Mouse (Mus musculus) MEL (cell line): Measurements from ENCODE around the gene Map2k5. TPM values are rescaled to one million over a fixed set of nuclear protein-coding genes. Genes with fewer than 3 reads are reported as not detected.

Experiments
- DNase-seq: peaks from one replicate; pipeline ENCODE4 v3.0.0; 2011; ENCODE audit warnings: low read depth, low spot score
- H3K27ac ChIP-seq: 2 replicates; pipeline ENCODE4 v1.5.1; 2012; ENCODE audit warnings: low read depth, mild to moderate bottlenecking, control low read depth, low read length, moderate library complexity; ENCODE audit not compliant: control insufficient read depth
- H3K27me3 ChIP-seq, 2 experiments: fragments of 150-350 bp in 1 of 2; sonication (generic) in 1 of 2; 2 replicates each; pipeline ENCODE4 v1.6.1; 2012; ENCODE audit warnings: low read length in 2 of 2, mild to moderate bottlenecking in 2 of 2, improper control_type of control experiment in 1 of 2, moderate library complexity in 1 of 2; ENCODE audit not compliant: insufficient read depth in 2 of 2, control insufficient read depth in 1 of 2
- H3K36me3 ChIP-seq, 2 experiments: 2 replicates each; pipeline ENCODE4 v1.6.1; 2012 to 2014; ENCODE audit warnings: low read length in 2 of 2, improper control_type of control experiment in 1 of 2, inconsistent platforms in 1 of 2, mild to moderate bottlenecking in 1 of 2; ENCODE audit not compliant: insufficient read depth in 2 of 2, control insufficient read depth in 1 of 2
- H3K4me1 ChIP-seq, 2 experiments: fragments of 150-350 bp in 1 of 2; sonication (generic) in 1 of 2; 2 replicates each; pipeline ENCODE4 v1.6.1; 2012; ENCODE audit warnings: low read length in 2 of 2, improper control_type of control experiment in 1 of 2, mild to moderate bottlenecking in 1 of 2; ENCODE audit not compliant: insufficient read depth in 2 of 2, control insufficient read depth in 1 of 2
- H3K4me3 ChIP-seq, 2 experiments: fragments of 150-350 bp in 1 of 2; sonication (generic) in 1 of 2; 2 replicates each; pipeline ENCODE4 v1.5.1; 2012; ENCODE audit warnings: low read depth in 2 of 2, low read length in 2 of 2, mild to moderate bottlenecking in 2 of 2, moderate library complexity in 2 of 2, control low read depth in 1 of 2, improper control_type of control experiment in 1 of 2; ENCODE audit not compliant: control insufficient read depth in 1 of 2, insufficient read depth in 1 of 2
- H3K79me2 ChIP-seq: 2 replicates; pipeline ENCODE4 v1.6.1; 2012; ENCODE audit warnings: mild to moderate bottlenecking, low read length, moderate library complexity; ENCODE audit not compliant: control insufficient read depth, poor library complexity, insufficient read depth
- H3K9ac ChIP-seq: 2 replicates; pipeline ENCODE4 v1.6.1; 2012; ENCODE audit warnings: low read depth, mild to moderate bottlenecking, control low read depth, low read length, moderate library complexity; ENCODE audit not compliant: control insufficient read depth, poor library complexity, severe bottlenecking
- H3K9me3 ChIP-seq: fragments of 150-350 bp; sonication (generic); replicated peaks from 2 replicates; pipeline ENCODE4 v1.6.1; 2012; ENCODE audit warnings: mild to moderate bottlenecking, low read length, improper control_type of control experiment, moderate library complexity; ENCODE audit not compliant: insufficient read depth
- BHLHE40 ChIP-seq: IDR thresholded peaks from 2 replicates; pipeline ENCODE4 v1.6.1; 2012; ENCODE audit warnings: low read depth, mild to moderate bottlenecking, inconsistent platforms, low read length, improper control_type of control experiment, borderline replicate concordance
- CHD1 ChIP-seq: IDR thresholded peaks from 2 replicates; pipeline ENCODE4 v1.6.1; 2012; ENCODE audit warnings: low read depth, mild to moderate bottlenecking, inconsistent platforms, low read length, improper control_type of control experiment
- CHD2 ChIP-seq: IDR thresholded peaks from 2 replicates; pipeline ENCODE4 v1.6.1; 2011; ENCODE audit warnings: low read length, improper control_type of control experiment
- CTCF ChIP-seq, 3 experiments: IDR thresholded peaks in 2 of 3; conservative IDR thresholded peaks in 1 of 3; 2 replicates each; pipeline ENCODE4 v1.5.1; 2011 to 2012; ENCODE audit warnings: low read length in 3 of 3, low read depth in 2 of 3, mild to moderate bottlenecking in 2 of 3, improper control_type of control experiment in 1 of 3, inconsistent platforms in 1 of 3, mixed read lengths in 1 of 3, moderate library complexity in 1 of 3; ENCODE audit not compliant: control insufficient read depth in 1 of 3, insufficient read depth in 1 of 3, poor library complexity in 1 of 3, severe bottlenecking in 1 of 3
- E2F4 ChIP-seq: IDR thresholded peaks from 2 replicates; pipeline ENCODE4 v1.6.1; 2011; ENCODE audit warnings: low read depth, low read length, improper control_type of control experiment, borderline replicate concordance
- EP300 ChIP-seq, 2 experiments: IDR thresholded peaks; 2 replicates each; pipeline ENCODE4 v1.6.1; 2011; ENCODE audit warnings: improper control_type of control experiment in 2 of 2, low read length in 2 of 2, low read depth in 1 of 2, mild to moderate bottlenecking in 1 of 2
- ETS1 ChIP-seq: IDR thresholded peaks from 2 replicates; pipeline ENCODE4 v1.6.1; 2012; ENCODE audit warnings: low read depth, mild to moderate bottlenecking, inconsistent platforms, low read length, improper control_type of control experiment, moderate library complexity
- GATA1 ChIP-seq: IDR thresholded peaks from 2 replicates; pipeline ENCODE4 v1.6.1; 2011; ENCODE audit warnings: low read depth, low read length, improper control_type of control experiment
- JUND ChIP-seq: IDR thresholded peaks from 2 replicates; pipeline ENCODE4 v1.6.1; 2011; ENCODE audit warnings: low read depth, mild to moderate bottlenecking, improper control_type of control experiment, low read length
- MAFK ChIP-seq: IDR thresholded peaks from 2 replicates; pipeline ENCODE4 v1.6.1; 2011; ENCODE audit warnings: low read depth, mild to moderate bottlenecking, low read length, improper control_type of control experiment, borderline replicate concordance
- NELFE ChIP-seq: IDR thresholded peaks from 2 replicates; pipeline ENCODE4 v1.6.1; 2011; ENCODE audit warnings: low read depth, low read length, improper control_type of control experiment
- NRF1 ChIP-seq: IDR thresholded peaks from 2 replicates; pipeline ENCODE4 v1.6.1; 2014; ENCODE audit warnings: low read depth, mild to moderate bottlenecking, inconsistent platforms, low read length, improper control_type of control experiment, moderate library complexity; ENCODE audit not compliant: poor library complexity, insufficient read depth, severe bottlenecking
- POLR2A ChIP-seq, 2 experiments: IDR thresholded peaks; 2 replicates each; pipeline ENCODE4 v1.6.1; 2011 to 2012; ENCODE audit warnings: low read length in 2 of 2, mild to moderate bottlenecking in 2 of 2, control low read depth in 1 of 2, improper control_type of control experiment in 1 of 2, low read depth in 1 of 2, moderate library complexity in 1 of 2; ENCODE audit not compliant: control insufficient read depth in 1 of 2, insufficient read depth in 1 of 2, poor library complexity in 1 of 2
- POLR2AphosphoS2 ChIP-seq: IDR thresholded peaks from 2 replicates; pipeline ENCODE4 v1.6.1; 2011; ENCODE audit warnings: low read length, improper control_type of control experiment
- RCOR1 ChIP-seq: IDR thresholded peaks from 2 replicates; pipeline ENCODE4 v1.6.1; 2012; ENCODE audit warnings: low read depth, mild to moderate bottlenecking, inconsistent platforms, low read length, improper control_type of control experiment
- SIN3A ChIP-seq: IDR thresholded peaks from 2 replicates; pipeline ENCODE4 v1.6.1; 2012; ENCODE audit warnings: low read length, improper control_type of control experiment, inconsistent platforms
- SMC3 ChIP-seq: IDR thresholded peaks from 2 replicates; pipeline ENCODE4 v1.6.1; 2011; ENCODE audit warnings: low read depth, low read length, improper control_type of control experiment
- TAL1 ChIP-seq: IDR thresholded peaks from 2 replicates; pipeline ENCODE4 v1.6.1; 2012; ENCODE audit warnings: mild to moderate bottlenecking, inconsistent platforms, low read length, moderate library complexity, mixed read lengths
- TCF12 ChIP-seq: IDR thresholded peaks from 2 replicates; pipeline ENCODE4 v1.6.1; 2014; ENCODE audit warnings: low read depth, mild to moderate bottlenecking, inconsistent platforms, low read length, improper control_type of control experiment, moderate library complexity
- UBTF ChIP-seq: IDR thresholded peaks from 2 replicates; pipeline ENCODE4 v1.6.1; 2012; ENCODE audit warnings: low read depth, mild to moderate bottlenecking, inconsistent platforms, low read length, improper control_type of control experiment, moderate library complexity, borderline replicate concordance; ENCODE audit not compliant: insufficient read depth
- USF2 ChIP-seq, 2 experiments: IDR thresholded peaks; 2 replicates each; pipeline ENCODE4 v1.6.1; 2011 to 2012; ENCODE audit warnings: improper control_type of control experiment in 2 of 2, low read length in 2 of 2, borderline replicate concordance in 1 of 2, inconsistent platforms in 1 of 2, low read depth in 1 of 2, mild to moderate bottlenecking in 1 of 2; ENCODE audit not compliant: insufficient read depth in 1 of 2
- ZC3H11A ChIP-seq: IDR thresholded peaks from 2 replicates; pipeline ENCODE4 v1.6.1; 2012; ENCODE audit warnings: low read depth, mild to moderate bottlenecking, inconsistent platforms, low read length, improper control_type of control experiment
- ZKSCAN1 ChIP-seq: IDR thresholded peaks from 2 replicates; pipeline ENCODE4 v1.6.1; 2012; ENCODE audit warnings: low read depth, mild to moderate bottlenecking, inconsistent platforms, low read length, improper control_type of control experiment, moderate library complexity
- ZMIZ1 ChIP-seq: IDR thresholded peaks from 2 replicates; pipeline ENCODE4 v1.6.1; 2012; ENCODE audit warnings: low read depth, mild to moderate bottlenecking, inconsistent platforms, low read length, improper control_type of control experiment, moderate library complexity
- polyA plus RNA-seq, 2 experiments: library from polyadenylated mRNA; stranded (reverse) in 1 of 2; unstranded in 1 of 2; fragments of >175 nt in 1 of 2; fragments of >200 nt in 1 of 2; gene quantifications; 2 replicates each; pipeline versions ENCODE4 v1.2.1 to v1.2.4; 2012; ENCODE audit warnings: low replicate concordance in 2 of 2, low read depth in 1 of 2; ENCODE audit not compliant: insufficient read length in 2 of 2, insufficient read depth in 1 of 2, missing spikeins in 1 of 2
- total RNA-seq: library from RNA; depleted of rRNA; stranded (reverse); fragments of 300-350 nt; gene quantifications from 2 replicates; pipeline ENCODE4 v1.2.3, GENCODE M21; 2012

The Map2k5 gene
- total and polyA plus RNA-seq, 3 experiments, result 9.6 to 29.1 TPM; not detected in 1

DNA sequence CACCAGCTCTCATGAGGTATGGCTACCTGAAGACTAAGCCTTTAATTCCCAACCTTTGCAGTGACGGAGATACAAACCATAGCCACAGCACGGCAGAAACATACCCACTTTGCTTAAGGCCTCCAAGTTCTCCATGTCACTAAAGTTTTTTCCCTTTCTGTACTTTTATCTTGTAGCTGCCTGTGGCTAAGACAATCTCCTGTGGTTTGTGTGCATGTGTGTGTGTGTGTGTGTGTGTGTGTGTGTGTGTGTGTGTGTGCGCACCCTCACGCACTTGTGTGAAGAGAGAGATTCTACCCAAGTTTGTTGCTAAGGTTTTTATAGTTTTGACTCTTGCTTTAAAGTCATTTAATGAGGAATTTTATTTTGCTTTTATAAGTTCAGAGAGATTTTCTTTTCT lies 5.1 kb upstream of the Map2k5 start:
- H3K27me3 ChIP-seq, result no peaks in the 10 kb centered on the region
- H3K27ac ChIP-seq, result no peak overlapping the region
- H3K36me3 ChIP-seq, result peaks cover 0 to 20% of the 10 kb centered on the region in 2 experiments; a peak in 2 of 4 replicates
- H3K4me1 ChIP-seq, result peaks cover 9 to 17% of the 10 kb centered on the region in 2 experiments
- H3K9ac ChIP-seq, result no peak overlapping the region
- H3K79me2 ChIP-seq, result peaks cover 2% of the 10 kb centered on the region; the same call in 1 of the 2 replicates
- no peaks in the 10 kb centered on the region for H3K9me3 ChIP-seq
- TF ChIP-seq CHD2 (no peak), SIN3A (0 out of 2 replicates have a peak, but pooled peaks have one; percentile 44), JUND (no peak), RCOR1 (peak; percentile 77; the same call in 1 of the 2 replicates), NELFE (no peak), ZKSCAN1 (no peak), EP300 (IDR thresholded peaks at IDR 0.05; ENCODE audit: low read depth in 1 of 2, low read length in 2 of 2) (peak; percentile 54 to 64; a peak in 3 of 4 replicates), CTCF (IDR thresholded peaks at IDR 0.05 in 2 of 3, conservative IDR thresholded peaks at IDR 0.05 in 1 of 3; ENCODE audit: control insufficient read depth in 1 of 3, insufficient read depth in 1 of 3, low read depth in 2 of 3, low read length in 3 of 3, poor library complexity in 1 of 3, severe bottlenecking in 1 of 3) (no peak), CHD1 (no peak), BHLHE40 (0 out of 2 replicates have a peak, but pooled peaks have one; percentile 37), NRF1 (no peak), MAFK (no peak), E2F4 (no peak), GATA1 (0 out of 2 replicates have a peak, but pooled peaks have one; percentile 16), SMC3 (no peak), ZMIZ1 (no peak), POLR2AphosphoS2 (no peak), ZC3H11A (no peak), TAL1 (no peak), USF2 (IDR thresholded peaks at IDR 0.05; ENCODE audit: borderline replicate concordance in 1 of 2, insufficient read depth in 1 of 2, low read depth in 1 of 2, low read length in 2 of 2) (no peak), UBTF (no peak), ETS1 (0 out of 2 replicates have a peak, but pooled peaks have one; percentile 46), TCF12 (0 out of 2 replicates have a peak, but pooled peaks have one; percentile 43), POLR2A (IDR thresholded peaks at IDR 0.05; ENCODE audit: control insufficient read depth in 1 of 2, insufficient read depth in 1 of 2, low read depth in 1 of 2, low read length in 2 of 2, poor library complexity in 1 of 2) (no peak)
- no peak overlapping the region for H3K4me3 ChIP-seq
- DNase-seq, result peak; percentile 54
